Mouse (Mus musculus) midbrain, postnatal 0 days (tissue): ENCODE data around the gene Grb7. TPM values are rescaled to one million over a fixed set of nuclear protein-coding genes. Genes with fewer than 3 reads are reported as not detected.
A peak's percentile ranks its signal among the peaks of the same experiment; 100 is the strongest.

ENCODE experiments used
- ATAC-seq: fragments of 200-750 bp; cut with Nextera tagmentation; 2 replicates; pipeline ENCODE4 v1.8.0; 2017; ENCODE audit warnings: moderate number of reproducible peaks, mild to moderate bottlenecking, moderate TSS enrichment, moderate library complexity; ENCODE audit not compliant: low FRiP score
- DNase-seq: peaks from one replicate; pipeline ENCODE4 v3.0.0-alpha.2; 2015; ENCODE audit warnings: low spot score
- H3K27ac ChIP-seq: fragments of 300-500 bp; sonication (generic); 2 replicates; pipeline ENCODE4 v1.5.1; 2014; ENCODE audit warnings: low read depth, mild to moderate bottlenecking, low read length, mixed read lengths
- H3K27me3 ChIP-seq: fragments of 300-500 bp; sonication (generic); 2 replicates; pipeline ENCODE4 v1.6.1; 2014; ENCODE audit warnings: low read length, control low read depth, mixed read lengths; ENCODE audit not compliant: insufficient read depth
- H3K36me3 ChIP-seq: fragments of 300-500 bp; sonication (generic); 2 replicates; pipeline ENCODE4 v1.6.1; 2014; ENCODE audit warnings: low read length, control low read depth, mixed read lengths; ENCODE audit not compliant: insufficient read depth
- H3K4me1 ChIP-seq: fragments of 300-500 bp; sonication (generic); 2 replicates; pipeline ENCODE4 v1.6.1; 2014; ENCODE audit warnings: mild to moderate bottlenecking, control low read depth, antibody characterized with exemption, low read length, mixed read lengths; ENCODE audit not compliant: insufficient read depth
- H3K4me2 ChIP-seq: fragments of 300-500 bp; sonication (generic); 2 replicates; pipeline ENCODE4 v1.6.1; 2014; ENCODE audit warnings: low read depth, mild to moderate bottlenecking, low read length, mixed read lengths; ENCODE audit not compliant: poor library complexity, severe bottlenecking
- H3K4me3 ChIP-seq: fragments of 300-500 bp; sonication (generic); 2 replicates; pipeline ENCODE4 v1.5.1; 2014; ENCODE audit warnings: low read depth, mild to moderate bottlenecking, low read length, moderate library complexity
- H3K9ac ChIP-seq: fragments of 300-500 bp; sonication (generic); replicated peaks from 2 replicates; pipeline ENCODE4 v1.6.1; 2014; ENCODE audit warnings: mild to moderate bottlenecking, low read length, moderate library complexity, mixed read lengths; ENCODE audit not compliant: poor library complexity, severe bottlenecking
- H3K9me3 ChIP-seq: fragments of 300-500 bp; sonication (generic); 2 replicates; pipeline ENCODE4 v1.6.1; 2016; ENCODE audit warnings: low read length, control low read depth
- CTCF ChIP-seq: IDR thresholded peaks from 2 replicates; pipeline ENCODE4 v1.5.1; 2016; ENCODE audit warnings: antibody characterized with exemption, mild to moderate bottlenecking
- WGBS: fragments of 180-500 bp; shearing (Covaris S2); extraction: QIAGEN DNeasy Blood & Tissue Kit; methylation state at CpG from one replicate; pipeline ENCODE4 v1.1.7; 2014; 5-methylcytosine and 5-hydroxymethylcytosine counted together
- polyA plus RNA-seq: library from polyadenylated mRNA; unstranded; fragments of >200 nt; fragmentation: Nextera tagmentation; extraction: Ambion mirVana; gene quantifications from 2 replicates; pipeline ENCODE4 v1.2.1, GENCODE M21; 2015
- total RNA-seq: library from RNA; depleted of rRNA; stranded (reverse); fragments of >200 nt; gene quantifications from 2 replicates; pipeline ENCODE4 v1.2.3, GENCODE M21; 2014

The Grb7 gene
- total and polyA plus RNA-seq, 2 experiments from 2014 or later, result 0.82 to 1.00 TPM

- DNase-seq (no peak), ATAC-seq (no peak)
- peaks cover 8% of the 10 kb centered on the region for H3K36me3 ChIP-seq
- no peak for TF ChIP-seq CTCF
- no peak overlapping the region for H3K9ac ChIP-seq
- H3K9me3 ChIP-seq, result no peaks in the 10 kb centered on the region
- no peak overlapping the region for H3K27ac ChIP-seq
- H3K4me3 ChIP-seq, result no peak overlapping the region
- 0 out of 2 replicates have a peak, but pooled peaks cover 4% of the 10 kb centered on the region for H3K4me1 ChIP-seq
- 85% methylated on average over 6 of the region's 6 CpGs for WGBS
- H3K4me2 ChIP-seq, result no peak overlapping the region
- no peaks in the 10 kb centered on the region for H3K27me3 ChIP-seq
Measured at GRCm38 (mm10) chr11:98437441-98437840, 8.8 kb upstream of the Grb7 start.

GRCm38 (mm10) chr11:98438331-98439158 is 7.6 kb upstream of the Grb7 start, which contains the start of gene Mien1:
Gene Mien1 (minus strand): TSS chr11:98438991.
- Histone ChIP-seq H3K9me3 (no peaks in the 10 kb centered on the region), H3K27me3 (no peaks in the 10 kb centered on the region), H3K4me2 (peak within 1 kb of the TSS; percentile 77), H3K4me3 (peak within 1 kb of the TSS; percentile 71), H3K27ac (peak within 1 kb of the TSS; percentile 62), H3K4me1 (0 out of 2 replicates have a peak, but pooled peaks cover 4% of the 10 kb centered on the region), H3K36me3 (peaks cover 8% of the 10 kb centered on the region), H3K9ac (peak within 1 kb of the TSS; percentile 65)
- peak; percentile 88 for ATAC-seq
- peak; percentile 92 for DNase-seq
- TF ChIP-seq CTCF, result peak; percentile 97
- WGBS, result 3% methylated on average over 43 of the region's 43 CpGs

GRCm38 (mm10) chr11:98443688-98444087 is 2.5 kb upstream of the Grb7 start:
- no peaks in the 10 kb centered on the region for H3K4me1 ChIP-seq
- H3K27ac ChIP-seq, result no peak overlapping the region
- 83% methylated on average over 1 of the region's 1 CpGs for WGBS
- DNase-seq, result no peak
- no peaks in the 10 kb centered on the region for H3K9me3 ChIP-seq
- no peak overlapping the region for H3K9ac ChIP-seq
- no peak for TF ChIP-seq CTCF
- peaks cover 7% of the 10 kb centered on the region; the same call in 1 of the 2 replicates for H3K27me3 ChIP-seq
- no peak overlapping the region for H3K4me3 ChIP-seq
- H3K36me3 ChIP-seq, result no peaks in the 10 kb centered on the region
- H3K4me2 ChIP-seq, result no peak overlapping the region
- no peak for ATAC-seq

GRCm38 (mm10) chr11:98445238-98445637 is 956 bp upstream of the Grb7 start:
- DNase-seq (no peak), ATAC-seq (no peak)
- 46% methylated on average over 1 of the region's 1 CpGs for WGBS

GRCm38 (mm10) chr11:98445679-98446078 is 515 bp upstream of the Grb7 start:
- Histone ChIP-seq H3K9me3 (no peaks in the 10 kb centered on the region), H3K27ac (no peak overlapping the region), H3K4me1 (no peaks in the 10 kb centered on the region), H3K4me2 (no peak overlapping the region), H3K9ac (no peak overlapping the region), H3K36me3 (no peaks in the 10 kb centered on the region), H3K27me3 (peaks cover 7% of the 10 kb centered on the region; the same call in 1 of the 2 replicates), H3K4me3 (no peak overlapping the region)
- DNase-seq, result no peak
- 69% methylated on average over 4 of the region's 4 CpGs for WGBS
- TF ChIP-seq CTCF, result no peak
- no peak for ATAC-seq

More at GRCm38 (mm10) chr11:98445238-98445637, 956 bp upstream of the Grb7 start:
- Histone ChIP-seq H3K4me2 (no peak overlapping the region), H3K27me3 (peaks cover 7% of the 10 kb centered on the region; the same call in 1 of the 2 replicates), H3K4me3 (no peak overlapping the region), H3K9ac (no peak overlapping the region), H3K27ac (no peak overlapping the region), H3K4me1 (no peaks in the 10 kb centered on the region), H3K36me3 (no peaks in the 10 kb centered on the region), H3K9me3 (no peaks in the 10 kb centered on the region)
- TF ChIP-seq CTCF, result no peak
